Mouse (Mus musculus) bone marrow macrophage, adult 2 months (primary cell): Measurements from ENCODE around the gene Gm38394.
"Not testable (repeated sequence)": the region's sequence is repeated elsewhere in the genome, so short reads cannot be mapped to it uniquely, and the experiment has no call there.

Source experiments
- CTCF ChIP-seq: IDR thresholded peaks from 2 replicates; pipeline ENCODE4 v1.5.1; 2012; ENCODE audit warnings: low read depth, mild to moderate bottlenecking, low read length, moderate library complexity
- POLR2A ChIP-seq: IDR thresholded peaks from 2 replicates; pipeline ENCODE4 v1.6.1; 2012; ENCODE audit warnings: mild to moderate bottlenecking, low read depth, low read length, borderline replicate concordance

DNA sequence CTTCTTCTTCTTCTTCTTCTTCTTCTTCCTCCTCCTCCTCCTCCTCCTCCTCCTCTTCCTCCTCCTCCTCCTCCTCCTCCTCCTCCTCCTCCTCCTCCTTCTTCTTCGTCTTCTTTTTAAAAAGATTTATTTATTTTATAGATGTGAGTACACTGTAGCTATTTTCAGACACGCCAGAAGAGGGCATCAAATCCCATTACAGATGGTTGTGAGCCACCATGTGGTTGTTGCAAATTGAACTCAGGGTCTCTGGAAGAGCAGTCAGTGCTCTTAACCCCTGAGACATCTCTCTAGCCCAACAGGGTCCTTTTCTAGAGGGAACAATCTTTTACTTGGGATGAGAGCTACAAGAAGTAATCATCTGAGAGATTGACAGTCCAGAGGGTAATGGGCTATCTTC, 40.7 kb upstream of the Gm38394 start:
- TF ChIP-seq CTCF, POLR2A: not testable (repeated sequence)
